Mouse (Mus musculus) activated CD4-positive, CD25-positive, alpha-beta regulatory T cell, adult 4 months (primary cell): ENCODE results near the gene Actb. TPM values are rescaled to one million over a fixed set of nuclear protein-coding genes. Genes with fewer than 3 reads are reported as not detected.

Source experiments
- ATAC-seq: one replicate; pipeline ENCODE4 v1.8.0; 2017
- polyA plus RNA-seq, 2 experiments: library from polyadenylated mRNA; unstranded; fragments of 100-300 nt; shearing (Covaris generic); gene quantifications; one replicate each; pipeline ENCODE4 v1.2.1; 2017

Gene Actb
- polyA plus RNA-seq, 2 experiments from 2014 or later: 26,186 to 54,151 TPM

- peak; percentile 48 for ATAC-seq
These were observed 28.9 kb downstream of the Actb start for GRCm38 (mm10) chr5:142877337-142878280.

GRCm38 (mm10) chr5:142876896-142877295 lies 29.7 kb downstream of the Actb start:
- ATAC-seq: no peak

- no peak for ATAC-seq
These were observed 31.0 kb downstream of the Actb start for GRCm38 (mm10) chr5:142875513-142875905.

GRCm38 (mm10) chr5:142874791-142875512 lies 31.6 kb downstream of the Actb start:
- no peak for ATAC-seq

- no peak for ATAC-seq
These were observed 32.8 kb downstream of the Actb start for GRCm38 (mm10) chr5:142873718-142874117.

GRCm38 (mm10) chr5:142871765-142872164 lies 34.8 kb downstream of the Actb start:
- no peak for ATAC-seq

GRCm38 (mm10) chr5:142869463-142869862 lies 37.1 kb downstream of the Actb start:
- no peak for ATAC-seq

GRCm38 (mm10) chr5:142857763-142858229 lies 48.8 kb downstream of the Actb start:
- no peak for ATAC-seq

GRCm38 (mm10) chr5:142856408-142856807 lies 50.1 kb downstream of the Actb start:
- no peak for ATAC-seq

GRCm38 (mm10) chr5:142854877-142855276 lies 51.7 kb downstream of the Actb start:
- no peak for ATAC-seq

GRCm38 (mm10) chr5:142853585-142853984 lies 53.0 kb downstream of the Actb start:
- no peak for ATAC-seq

Other genes starting within 250 kb of the Actb start
- under 1 TPM; 0.50 to 0.86 TPM for gene Slc29a4, start 214.2 kb downstream of the Actb start, polyA plus RNA-seq
- 1 to 10 TPM; 4.1 to 4.3 TPM for gene Tnrc18, start 89.1 kb downstream of the Actb start, polyA plus RNA-seq
- gene Fbxl18, start 11.3 kb downstream of the Actb start, polyA plus RNA-seq: 10 to 100 TPM in 1 of 2 experiments, 1 to 10 TPM in 1; 2.1 to 13.9 TPM
- gene Fscn1, start 53.6 kb upstream of the Actb start, polyA plus RNA-seq: under 1 TPM; 0.26 to 0.42 TPM
- 10 to 100 TPM; 28.7 to 30.4 TPM for gene Rnf216, start 206.2 kb upstream of the Actb start, polyA plus RNA-seq
- not detected for gene Olfr718-ps1, start 240.8 kb upstream of the Actb start, polyA plus RNA-seq